Mouse (Mus musculus) testis, adult 2 months (tissue): ENCODE measurements around the gene Plpp4.

Source experiments
- CTCF ChIP-seq: fragments of 200-500 bp; IDR thresholded peaks from 2 replicates; pipeline ENCODE4 v1.5.1; 2012; ENCODE audit warnings: low read depth, mild to moderate bottlenecking, inconsistent platforms, low read length, moderate library complexity; ENCODE audit not compliant: control insufficient read depth, insufficient read depth, insufficient replicate concordance
- POLR2A ChIP-seq: fragments of 200-500 bp; IDR thresholded peaks from 2 replicates; pipeline ENCODE4 v1.6.1; 2012; ENCODE audit warnings: low read depth, mild to moderate bottlenecking, inconsistent platforms, low read length, moderate library complexity; ENCODE audit not compliant: control insufficient read depth

- TF ChIP-seq POLR2A (no peak), CTCF (no peak)
Measured at GRCm38 (mm10) chr7:129406069-129406468, 149.2 kb downstream of the Plpp4 start.
